Mouse (Mus musculus) retina, postnatal 7 days (tissue): ENCODE measurements around the gene Gm17949.

Experiments
- DNase-seq: peaks from one replicate; pipeline ENCODE4 v3.0.0-alpha.2; 2012; ENCODE audit warnings: low read depth, low spot score

Gm17949 gene

DNA sequence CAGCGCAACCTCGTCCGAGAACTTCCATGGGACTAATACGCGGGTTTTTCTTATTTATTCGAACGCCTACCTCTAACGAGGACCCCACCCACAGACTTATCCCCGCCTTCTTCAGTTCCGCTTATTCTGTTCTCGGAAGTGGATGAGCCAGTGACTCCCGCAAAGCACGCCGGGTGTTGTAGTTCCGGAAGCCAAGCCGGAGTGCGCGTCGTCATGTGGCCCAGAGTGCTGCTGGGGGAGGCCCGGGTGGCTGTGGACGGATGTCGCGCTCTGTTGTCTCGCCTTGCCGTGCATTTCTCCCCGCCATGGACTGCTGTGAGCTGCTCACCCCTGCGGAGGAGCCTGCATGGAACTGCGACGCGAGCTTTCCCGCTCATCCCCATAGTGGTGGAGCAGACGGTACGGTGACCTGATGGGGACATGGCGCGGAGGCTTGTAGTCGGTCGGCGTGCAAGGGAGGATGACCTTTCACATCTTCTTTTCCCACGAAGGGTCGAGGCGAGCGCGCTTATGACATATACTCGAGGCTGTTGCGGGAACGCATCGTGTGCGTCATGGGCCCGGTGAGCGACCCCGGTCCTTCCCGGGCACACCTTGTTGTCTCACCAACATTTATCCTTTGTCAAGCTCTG lies 21.0 kb upstream of the Gm17949 start, which contains the start of gene Clpp:
TSS of gene Clpp (plus strand) at position 191 of the 632 bp plus-strand sequence.
- peak; percentile 90 for DNase-seq

DNA sequence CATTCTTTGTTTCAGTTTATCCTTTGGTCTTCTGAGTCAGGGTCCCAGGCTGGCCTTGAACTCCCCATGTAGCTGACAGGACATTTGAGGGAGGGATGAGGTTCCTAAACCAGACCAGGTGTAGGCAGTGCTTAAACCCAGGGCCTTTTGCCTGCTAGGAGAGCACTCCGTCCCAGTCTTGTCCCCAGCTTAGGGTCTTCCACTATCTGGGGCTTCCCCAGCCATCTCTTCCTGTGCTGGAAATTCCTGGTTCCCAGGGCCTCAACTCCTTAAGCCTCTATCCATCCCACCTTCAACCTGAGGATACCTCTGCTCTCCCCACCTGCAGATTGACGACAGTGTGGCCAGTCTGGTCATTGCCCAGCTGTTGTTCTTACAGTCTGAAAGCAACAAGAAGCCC lies 20.3 kb upstream of the Gm17949 start:
- DNase-seq, result no peak

DNA sequence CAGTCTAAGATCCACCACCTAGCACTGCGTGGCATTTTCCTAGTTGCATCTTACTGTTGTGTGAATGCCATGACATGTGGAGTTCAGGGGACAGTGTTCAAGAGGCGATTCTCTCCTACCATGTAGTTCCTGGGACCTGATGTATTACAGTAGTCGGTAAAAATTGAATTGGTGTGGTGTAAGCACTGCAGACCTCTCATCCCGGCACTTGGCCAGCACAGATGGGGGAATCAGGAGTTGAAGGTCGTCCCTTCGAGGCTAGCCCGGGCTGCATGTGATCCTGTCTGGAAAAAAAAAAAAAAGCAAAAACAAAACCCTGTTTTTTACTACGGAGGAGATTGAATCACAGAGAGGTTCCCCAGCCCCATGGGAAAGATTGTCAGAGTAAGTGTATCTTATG lies 16.2 kb upstream of the Gm17949 start:
- no peak for DNase-seq

DNA sequence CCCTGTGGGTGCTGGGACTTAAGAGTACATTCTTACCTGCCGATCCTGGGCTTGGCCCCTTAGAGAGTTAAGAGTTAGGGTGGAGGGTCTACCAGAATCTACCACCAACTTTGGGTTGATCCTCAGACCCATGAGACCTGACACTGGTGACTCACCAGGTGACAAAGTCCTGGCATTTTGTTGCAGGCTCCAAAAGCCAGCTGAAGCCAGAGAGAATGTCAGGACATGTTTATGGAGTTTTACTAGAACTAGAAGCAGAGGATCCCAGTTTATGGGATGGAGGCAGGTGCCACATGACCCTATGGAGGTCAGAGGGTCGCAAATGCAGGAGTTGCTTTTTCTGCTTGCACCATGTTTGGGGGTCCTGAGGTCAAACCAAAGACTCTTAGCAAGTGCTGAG lies 14.8 kb upstream of the Gm17949 start:
- DNase-seq, result no peak

DNA sequence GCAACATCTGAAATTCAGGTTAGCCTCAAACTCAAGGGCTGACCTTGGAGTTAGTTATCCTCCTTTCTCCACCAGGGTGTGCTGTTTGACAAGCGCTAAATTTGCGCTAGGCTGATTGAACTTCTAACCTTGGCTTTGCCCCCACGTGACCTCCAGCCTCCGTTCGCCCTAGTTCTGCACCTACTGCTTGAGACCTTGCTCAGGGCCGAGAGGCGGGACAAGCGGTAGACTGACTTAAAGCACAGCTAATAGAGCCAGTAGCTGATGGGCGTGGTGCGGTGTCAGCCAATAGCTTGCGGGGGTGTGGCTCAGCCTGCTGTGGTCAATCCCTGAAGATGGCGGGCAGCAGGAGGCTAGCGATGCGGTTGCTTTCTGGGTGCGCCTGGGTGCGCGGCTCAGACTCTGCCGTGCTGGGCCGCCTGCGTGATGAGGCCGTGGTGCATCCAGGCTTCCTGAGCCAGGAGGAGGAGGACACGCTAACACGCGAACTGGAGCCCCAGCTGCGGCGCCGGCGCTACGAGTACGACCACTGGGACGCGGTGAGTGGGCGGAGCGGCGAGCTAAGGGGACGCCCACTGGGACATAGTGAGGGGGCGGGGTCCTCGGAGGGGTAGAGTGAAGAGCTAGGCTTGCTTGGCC lies 14.1 kb upstream of the Gm17949 start, which contains the start of gene Alkbh7:
TSS of gene Alkbh7 (plus strand) at position 311 of the 639 bp plus-strand sequence.
- peak; percentile 95 for DNase-seq

DNA sequence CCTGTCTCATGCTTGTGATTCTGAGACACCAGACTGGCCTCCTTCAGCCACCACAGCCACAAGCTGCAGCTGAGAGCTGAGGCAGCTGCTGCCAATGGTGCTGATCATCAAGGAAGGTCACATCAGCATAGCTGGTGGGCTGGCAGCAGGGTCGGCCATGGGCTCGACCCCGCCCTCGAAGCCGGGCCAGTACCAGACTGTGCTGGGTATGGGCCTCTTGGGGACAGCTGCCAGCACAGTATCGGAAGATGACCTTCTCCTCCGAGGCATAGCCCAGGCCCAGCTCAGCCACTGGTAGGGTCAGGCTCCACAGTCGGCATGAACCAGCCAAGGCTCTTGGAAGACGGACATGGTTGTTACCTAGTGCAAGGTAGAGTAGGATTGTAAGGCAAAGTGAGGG lies 11.9 kb upstream of the Gm17949 start:
- no peak for DNase-seq

DNA sequence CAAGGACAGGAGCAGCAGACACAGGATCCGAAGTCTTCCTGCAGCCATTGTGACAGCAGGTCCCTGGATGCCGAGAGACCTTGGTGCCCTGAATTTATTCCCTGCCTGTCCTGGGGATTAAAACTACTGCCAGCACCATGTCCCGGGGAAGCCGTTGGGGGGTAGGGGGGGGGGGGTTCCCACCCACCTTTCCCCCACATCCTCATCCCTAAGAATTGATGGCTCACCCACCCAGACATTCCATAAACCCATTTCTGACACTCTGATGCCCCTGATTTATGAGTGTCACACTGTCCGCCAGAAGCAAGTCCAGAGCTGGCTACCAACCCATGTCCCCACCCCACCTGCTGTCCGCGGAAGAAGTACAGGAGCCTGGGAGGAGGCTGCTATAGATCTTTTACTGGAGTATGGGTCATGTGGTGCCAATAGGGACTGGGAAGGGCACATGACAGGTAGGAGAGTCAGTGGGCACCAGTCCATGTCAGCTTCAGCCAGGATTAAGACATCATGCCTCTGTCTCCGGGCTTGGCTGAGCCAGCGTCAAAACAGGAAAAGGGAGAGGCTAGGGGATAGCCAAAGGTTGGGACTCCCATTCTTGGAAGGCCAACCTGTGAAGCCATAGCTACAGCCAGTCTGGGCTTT lies 11.2 kb upstream of the Gm17949 start, which contains the start of gene Pspn:
TSS of gene Pspn (minus strand) at position 51 of the 642 bp plus-strand sequence.
- DNase-seq, result no peak

DNA sequence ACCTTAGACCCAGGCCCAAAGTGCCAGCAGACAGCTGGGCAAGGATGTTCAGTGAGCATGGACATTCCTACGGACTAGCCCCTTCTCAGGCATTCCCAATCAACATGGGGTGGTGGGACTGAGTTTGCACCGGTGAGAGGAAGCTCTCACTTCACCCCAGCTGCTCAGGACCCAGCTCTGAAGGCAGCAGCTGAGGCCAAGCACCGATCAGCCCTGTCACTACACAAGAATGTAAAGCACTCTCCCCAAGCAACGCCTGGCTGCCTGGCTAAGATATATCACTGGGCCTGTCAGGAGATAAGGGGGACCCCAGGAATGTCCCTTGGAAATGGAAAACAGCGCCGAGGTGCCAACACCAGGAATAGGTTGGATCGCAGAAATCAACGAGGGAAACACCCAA lies 10.0 kb upstream of the Gm17949 start:
- DNase-seq, result no peak

DNA sequence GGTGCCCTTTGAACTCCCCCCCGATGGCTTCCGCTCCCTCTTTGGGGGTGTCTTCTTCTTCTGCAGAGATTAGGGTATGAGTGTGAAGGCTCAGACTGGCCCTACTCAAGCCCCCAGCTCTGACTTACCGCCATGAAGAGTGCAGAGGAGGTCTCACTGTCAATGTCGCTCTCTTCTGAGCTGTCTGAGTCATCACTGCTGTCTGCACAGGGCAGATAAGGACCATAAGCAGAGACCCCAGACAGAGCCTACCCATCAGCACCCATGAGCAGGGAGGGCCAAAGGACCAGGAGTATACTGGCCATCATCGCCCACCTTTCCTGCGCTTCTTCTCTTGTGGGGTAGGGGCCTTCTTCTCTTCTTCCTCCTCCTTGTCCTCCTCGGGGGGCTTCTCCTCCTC lies 7.3 kb upstream of the Gm17949 start:
- DNase-seq, result no peak

DNA sequence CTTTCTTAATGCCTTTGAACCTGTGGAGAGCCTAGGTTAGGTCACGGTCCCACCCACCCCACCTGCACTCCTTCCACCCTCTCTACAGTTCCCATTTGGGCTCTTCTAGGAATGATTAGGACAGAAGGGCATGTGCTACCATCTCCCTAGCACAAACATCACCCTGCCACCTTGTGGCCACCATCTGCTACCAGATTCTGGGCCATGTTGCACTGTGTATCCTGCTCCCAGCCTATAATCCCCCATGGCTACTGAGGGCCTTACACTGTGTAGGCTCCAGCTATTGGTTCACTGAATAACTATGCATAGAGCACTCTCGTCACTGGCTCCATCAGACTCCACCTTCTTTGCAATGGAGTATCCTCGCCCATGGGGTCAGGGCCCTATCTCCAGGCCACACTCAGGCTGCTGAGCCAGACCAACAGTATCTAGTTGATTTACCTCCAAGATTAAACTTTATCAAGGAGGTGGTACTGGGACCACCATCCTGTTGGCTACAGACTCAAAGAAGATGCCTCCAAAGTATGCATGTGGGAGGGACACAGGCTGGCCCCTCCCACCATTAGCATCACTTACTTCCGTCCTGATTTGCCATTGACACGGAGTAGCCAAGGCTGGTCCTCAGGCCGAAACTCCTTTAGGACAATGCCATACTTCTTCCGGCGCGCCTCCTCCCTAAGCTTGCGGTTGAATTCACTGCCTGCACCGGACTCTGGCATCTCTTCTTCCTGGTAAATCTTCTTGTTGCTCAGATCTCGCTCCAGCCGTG lies 3.9 kb upstream of the Gm17949 start:
- DNase-seq, result no peak

DNA sequence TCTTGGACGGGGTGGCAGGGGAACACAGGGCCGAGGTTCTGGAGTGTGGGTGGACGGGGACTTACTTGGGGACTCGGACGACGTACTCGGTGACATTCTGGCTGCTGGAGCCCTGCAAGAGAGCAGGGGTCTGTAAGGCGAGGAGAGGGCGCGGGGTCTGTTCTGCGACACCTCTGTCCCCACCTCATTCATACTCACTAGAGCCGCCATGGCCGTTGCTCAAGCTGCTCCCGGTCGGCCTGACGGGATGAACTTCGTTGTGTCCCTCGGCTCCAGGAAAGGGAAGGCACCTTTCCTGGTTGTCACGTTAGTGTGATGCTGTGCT lies 396 bp upstream of the Gm17949 start:
- DNase-seq, result no peak

DNA sequence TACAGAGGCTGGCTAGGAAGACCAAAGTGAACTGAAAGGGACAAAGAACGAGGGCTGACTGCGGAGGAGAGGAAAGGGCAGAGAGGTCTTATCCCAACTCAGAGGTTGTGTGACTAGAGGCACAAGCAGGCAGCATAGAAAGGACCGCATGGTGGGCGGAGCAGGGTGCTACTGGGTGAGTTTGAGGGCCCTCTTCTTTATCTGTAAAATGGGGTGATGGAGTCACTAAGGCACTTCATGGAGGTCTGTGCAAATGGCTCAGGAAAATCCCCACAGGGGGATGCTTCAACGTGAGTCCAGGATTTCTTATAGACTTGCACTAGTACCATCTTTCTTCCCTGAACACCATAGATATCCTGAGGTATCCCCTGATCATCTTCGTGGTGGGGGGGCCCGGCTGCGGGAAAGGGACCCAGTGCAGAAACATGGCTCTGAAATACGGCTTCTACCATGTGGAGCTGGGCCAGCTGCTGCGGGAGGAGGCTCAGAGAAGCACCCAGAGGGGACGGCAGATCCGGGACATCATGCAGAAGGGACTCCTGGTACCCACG lies 1.1 kb downstream of the Gm17949 start:
- DNase-seq, result no peak

DNA sequence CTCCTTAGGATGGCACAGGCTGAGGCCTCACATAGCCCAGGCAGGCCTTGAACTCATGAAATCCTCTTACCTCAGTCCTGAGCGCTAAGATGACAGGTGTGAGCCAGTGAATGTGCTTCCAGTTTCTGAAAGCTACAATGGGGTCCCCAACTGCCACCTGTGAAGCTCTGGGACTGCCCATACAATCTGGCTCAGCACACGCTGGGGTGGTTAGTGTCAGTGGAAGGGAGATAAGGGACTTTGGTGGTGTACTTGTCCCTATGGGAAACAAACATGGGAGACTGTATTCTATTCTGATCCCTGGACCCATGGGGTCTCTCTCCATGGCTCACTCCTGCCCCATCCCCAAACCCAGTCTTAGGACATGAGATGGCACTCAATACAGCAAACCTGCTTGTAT lies 8.4 kb downstream of the Gm17949 start:
- no peak for DNase-seq

DNA sequence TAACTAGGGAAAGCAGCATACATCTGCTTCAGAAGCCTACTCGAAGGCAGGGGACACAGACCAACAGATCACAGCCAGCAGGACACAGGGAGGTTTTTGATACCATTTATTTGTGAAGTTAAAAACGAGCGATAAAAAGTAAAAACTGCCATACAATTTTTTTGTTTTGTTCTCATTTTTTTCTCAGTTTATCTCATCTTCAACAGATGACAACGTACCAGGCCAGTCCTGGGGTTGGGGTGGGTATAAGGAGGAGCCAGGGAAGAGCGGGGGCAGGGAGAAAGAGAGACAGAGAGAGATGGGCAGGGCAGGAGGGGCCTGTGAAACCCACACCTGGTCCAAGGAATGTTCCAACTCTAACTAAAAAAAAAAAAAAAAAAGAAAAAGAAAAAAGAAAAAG lies 9.7 kb downstream of the Gm17949 start:
- no peak for DNase-seq

DNA sequence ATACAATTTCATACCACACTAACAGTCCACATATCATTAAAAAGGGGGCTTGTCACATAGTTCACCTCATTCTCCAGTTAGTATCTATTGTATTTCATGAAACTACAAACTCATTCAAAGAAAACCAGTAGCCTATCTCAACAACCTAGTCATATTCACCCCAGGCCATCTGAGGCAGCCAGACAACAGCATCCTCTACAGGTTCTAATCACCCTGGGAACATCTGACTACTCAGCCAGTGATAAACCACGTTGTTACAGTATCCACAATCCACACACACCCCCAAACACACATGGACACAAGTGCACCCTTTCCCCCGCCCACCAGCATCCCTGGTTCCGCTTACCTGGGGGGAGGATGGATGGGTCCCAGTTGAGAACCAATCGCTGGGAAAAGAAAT lies 16.2 kb downstream of the Gm17949 start:
- DNase-seq, result no peak

DNA sequence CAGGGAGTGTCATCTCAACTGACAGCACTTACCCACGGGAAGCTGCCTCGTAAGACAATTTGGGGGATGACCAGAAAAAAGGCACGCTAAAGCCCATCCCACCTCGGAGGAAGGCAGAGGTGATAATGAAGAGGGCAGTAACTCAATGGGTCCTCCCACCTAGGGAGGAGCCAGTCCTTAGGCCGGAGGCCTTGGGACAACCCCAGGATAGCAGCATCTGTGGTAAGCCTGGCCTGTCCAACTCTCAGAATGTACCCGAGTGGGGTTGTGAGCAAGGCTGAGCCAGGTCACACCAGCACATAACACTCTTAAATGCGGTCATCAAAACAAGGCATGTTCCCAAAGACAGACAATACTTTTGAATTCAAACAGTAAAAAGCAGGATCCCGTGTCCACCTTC lies 18.4 kb downstream of the Gm17949 start:
- no peak for DNase-seq

DNA sequence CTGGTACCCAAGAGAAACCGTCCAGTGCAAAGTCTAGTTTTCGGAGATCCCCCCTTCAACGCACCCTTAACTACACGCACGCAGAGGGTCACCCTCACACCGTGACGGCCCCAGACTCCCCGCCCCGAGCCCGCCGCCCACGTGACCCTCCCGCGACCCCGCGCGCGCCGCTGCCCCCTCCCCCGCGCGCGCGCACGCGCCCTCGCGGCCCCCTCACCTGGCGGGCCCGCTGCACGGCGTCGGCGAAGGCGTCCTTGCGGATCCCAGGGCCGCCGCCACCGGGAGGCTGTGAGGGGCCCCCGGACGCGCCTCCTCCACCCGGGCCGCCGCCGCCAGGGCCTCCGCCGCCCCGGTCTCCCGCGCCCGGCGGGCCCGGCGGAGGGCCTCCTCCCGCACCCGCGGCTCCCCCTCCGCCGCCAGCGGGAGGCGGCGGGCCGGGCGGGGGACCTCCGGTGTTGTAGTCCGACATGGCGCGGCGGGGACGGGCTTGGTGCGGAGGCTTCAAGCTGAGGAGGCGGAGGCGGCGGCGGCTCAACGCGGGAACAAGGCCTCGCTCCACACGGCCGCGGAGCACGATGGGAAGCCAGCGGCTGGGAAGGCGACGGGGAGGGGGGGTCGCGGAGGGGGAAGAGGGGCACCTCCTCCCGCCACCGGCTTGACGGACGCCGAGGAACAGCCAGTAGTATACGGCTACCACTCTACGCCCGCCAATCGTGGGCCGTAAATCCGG lies 19.8 kb downstream of the Gm17949 start, which contains the start of gene Khsrp:
TSS of gene Khsrp (minus strand) at position 592 of the 730 bp plus-strand sequence.
- peak; percentile 17 for DNase-seq

DNA sequence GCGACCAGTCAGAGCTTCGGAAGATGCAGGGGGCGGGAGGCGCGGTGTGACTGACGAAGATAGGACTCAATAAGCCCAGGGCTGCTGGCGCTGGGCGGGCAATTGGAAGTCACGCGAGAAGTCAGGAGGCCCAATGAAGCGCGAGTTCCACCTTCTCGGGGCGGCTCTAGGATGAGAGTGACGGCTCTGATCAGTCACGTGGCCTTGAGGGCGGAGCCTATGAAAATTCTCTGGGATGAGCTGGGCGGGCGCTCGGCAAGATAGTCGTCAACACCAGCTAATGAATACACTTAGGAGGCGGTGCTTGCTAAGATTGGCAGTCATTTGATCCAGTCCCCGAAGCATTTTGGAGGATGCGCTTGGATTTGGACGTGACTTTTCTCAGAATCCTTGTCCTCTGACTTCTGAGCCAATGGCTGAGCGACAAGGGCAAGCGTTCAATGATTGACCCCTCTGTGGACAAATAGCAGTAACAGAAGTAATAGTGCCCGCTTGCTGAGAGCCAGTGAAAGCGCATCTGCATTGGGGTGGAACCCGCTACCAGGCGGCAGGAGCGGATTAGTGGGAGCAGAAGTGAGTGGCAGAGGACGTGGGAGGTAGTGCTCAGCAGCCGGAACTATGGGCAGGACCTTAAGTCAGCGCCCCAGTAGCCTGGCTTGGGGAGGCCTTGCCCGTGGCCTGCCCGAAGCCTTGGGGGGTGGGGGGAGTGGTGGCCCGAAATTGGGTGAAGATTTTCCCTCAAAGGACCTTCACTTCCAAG lies 20.6 kb downstream of the Gm17949 start:
- peak; percentile 100 for DNase-seq

DNA sequence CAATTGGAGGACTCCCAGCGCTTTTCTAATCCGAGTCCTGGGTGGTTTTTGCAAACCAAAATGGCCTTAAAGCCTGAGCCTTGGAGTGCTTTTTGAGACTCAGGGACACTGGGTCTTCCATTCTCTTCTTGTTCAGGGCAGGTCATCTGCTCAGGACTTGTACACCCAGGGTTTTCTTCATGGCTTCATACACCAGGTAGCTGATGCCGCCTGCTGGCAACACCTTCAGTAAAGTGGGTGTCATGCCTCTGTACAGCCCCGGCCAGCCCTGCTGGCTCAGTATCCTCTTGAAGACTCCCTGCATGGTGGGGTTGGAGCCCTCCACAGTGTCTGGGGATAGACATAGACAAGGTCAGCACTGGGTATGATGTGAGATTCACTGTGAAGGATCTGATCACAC lies 21.6 kb downstream of the Gm17949 start:
- DNase-seq, result no peak

DNA sequence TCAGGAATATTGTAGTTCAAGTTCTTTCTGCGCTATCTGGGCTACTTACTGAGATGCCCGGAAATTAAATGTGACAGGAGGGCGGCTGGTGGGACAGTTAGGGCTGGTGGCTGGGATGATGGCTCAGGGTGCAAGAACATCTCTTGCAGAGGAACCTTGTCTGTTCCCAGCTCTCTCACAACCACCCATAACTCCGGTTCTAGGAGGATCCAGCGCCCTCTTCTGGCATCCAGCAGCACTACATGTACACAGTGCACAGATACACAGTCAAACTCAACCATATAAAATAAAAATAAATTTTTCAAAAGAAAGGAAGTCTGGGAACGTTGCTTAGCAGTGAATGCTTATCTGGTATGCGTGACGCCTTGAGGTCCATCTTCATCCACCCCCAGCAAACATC lies 27.7 kb downstream of the Gm17949 start:
- no peak for DNase-seq

DNA sequence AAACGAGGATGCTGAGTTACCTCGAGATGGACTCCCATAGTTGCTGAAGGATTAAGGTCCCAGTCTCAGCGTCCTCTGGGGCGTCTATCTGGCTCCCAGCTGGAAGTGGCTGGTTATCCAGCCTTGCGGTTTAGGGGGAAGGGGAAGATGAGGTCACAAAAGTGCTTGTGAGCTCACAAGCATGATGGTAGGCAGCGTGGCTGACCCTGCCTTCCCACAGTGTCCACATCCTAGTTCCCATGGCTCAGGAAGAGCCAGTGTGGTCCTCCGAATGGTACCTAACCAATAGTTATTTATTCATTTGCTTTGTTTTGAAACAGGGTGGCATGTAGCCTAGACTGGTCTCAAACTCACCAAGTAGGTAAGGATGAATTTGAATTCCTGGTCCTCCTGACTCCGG lies 30.3 kb downstream of the Gm17949 start, which contains the start of gene Slc25a41:
TSS of gene Slc25a41 (minus strand) at position 101 of the 400 bp plus-strand sequence.
- no peak for DNase-seq
